Mouse (Mus musculus) lung, embryonic 14.5 days (tissue): ENCODE measurements around the gene Gabarap. TPM values are rescaled to one million over a fixed set of nuclear protein-coding genes. Genes with fewer than 3 reads are reported as not detected.

Experiments
- ATAC-seq: fragments of 200-750 bp; cut with Nextera tagmentation; 2 replicates; pipeline ENCODE4 v1.8.0; 2017; ENCODE audit warnings: mild to moderate bottlenecking, moderate TSS enrichment, moderate library complexity; ENCODE audit not compliant: insufficient read depth
- DNase-seq: peaks from one replicate; pipeline ENCODE4 v3.0.0-alpha.2; 2015
- H3K27ac ChIP-seq: fragments of 300-500 bp; sonication (generic); 2 replicates; pipeline ENCODE4 v1.5.1; 2014; ENCODE audit warnings: low read depth, mild to moderate bottlenecking, moderate library complexity
- H3K27me3 ChIP-seq: fragments of 300-500 bp; sonication (generic); 2 replicates; pipeline ENCODE4 v1.6.1; 2014; ENCODE audit warnings: low read length, control low read depth; ENCODE audit not compliant: insufficient read depth
- H3K36me3 ChIP-seq: fragments of 300-500 bp; sonication (generic); 2 replicates; pipeline ENCODE4 v1.6.1; 2014; ENCODE audit warnings: control low read depth; ENCODE audit not compliant: insufficient read depth
- H3K4me1 ChIP-seq: fragments of 300-500 bp; sonication (generic); 2 replicates; pipeline ENCODE4 v1.6.1; 2014; ENCODE audit warnings: antibody characterized with exemption, control low read depth; ENCODE audit not compliant: insufficient read depth
- H3K4me2 ChIP-seq: fragments of 300-500 bp; sonication (generic); 2 replicates; pipeline ENCODE4 v1.6.1; 2014; ENCODE audit warnings: mild to moderate bottlenecking
- H3K4me3 ChIP-seq: fragments of 300-500 bp; sonication (generic); 2 replicates; pipeline ENCODE4 v1.5.1; 2014; ENCODE audit warnings: low read depth, low read length
- H3K9ac ChIP-seq: fragments of 300-500 bp; sonication (generic); 2 replicates; pipeline ENCODE4 v1.6.1; 2014
- H3K9me3 ChIP-seq: fragments of 300-500 bp; sonication (generic); 2 replicates; pipeline ENCODE4 v1.6.1; 2016; ENCODE audit warnings: low read depth, low read length, control low read depth
- CTCF ChIP-seq: IDR thresholded peaks from 2 replicates; pipeline ENCODE4 v1.5.1; 2016; ENCODE audit warnings: antibody characterized with exemption, low read depth
- WGBS: fragments of 180-500 bp; shearing (Covaris S2); extraction: QIAGEN DNeasy Blood & Tissue Kit; methylation state at CpG from one replicate; pipeline ENCODE4 v1.1.7; 2014; 5-methylcytosine and 5-hydroxymethylcytosine counted together
- polyA plus RNA-seq: library from polyadenylated mRNA; unstranded; fragments of >200 nt; fragmentation: Nextera tagmentation; extraction: Ambion mirVana; gene quantifications from 2 replicates; pipeline ENCODE4 v1.2.1, GENCODE M21; 2014

Gene Gabarap
- polyA plus RNA-seq, 1 experiment from 2014 or later, result 444 TPM

GRCm38 (mm10) chr11:69982877-69983276 lies 8.1 kb upstream of the Gabarap start:
- peak overlapping the region; percentile 98 for H3K9ac ChIP-seq

DNA sequence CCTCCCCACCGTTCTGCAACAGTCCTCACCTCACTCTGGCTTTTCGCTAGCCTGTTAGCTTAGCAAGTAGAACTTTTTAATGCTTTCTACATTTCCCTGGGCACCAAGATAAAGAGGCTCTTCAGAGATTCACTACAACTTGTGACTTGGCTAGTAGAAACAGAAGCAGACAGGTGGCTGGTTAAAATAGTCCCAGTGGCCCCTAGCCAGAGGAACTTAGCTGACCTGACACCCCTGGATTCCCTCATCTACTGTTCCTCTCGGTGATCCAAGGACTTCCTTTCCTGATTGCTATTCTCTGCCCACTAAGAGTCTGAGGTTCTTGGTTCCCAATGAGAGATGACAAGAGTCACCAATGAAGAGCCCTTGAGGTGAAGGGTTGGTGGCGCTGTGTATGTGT lies 7.6 kb upstream of the Gabarap start:
- Histone ChIP-seq H3K27ac (no peak overlapping the region), H3K9me3 (no peaks in the 10 kb centered on the region), H3K4me2 (peak overlapping the region; percentile 67), H3K36me3 (peaks cover 49% of the 10 kb centered on the region), H3K27me3 (no peaks in the 10 kb centered on the region), H3K4me1 (peaks cover 11% of the 10 kb centered on the region; the same call in 1 of the 2 replicates), H3K9ac (peak overlapping the region; percentile 98), H3K4me3 (0 out of 2 replicates have a peak overlapping the region, but pooled peaks have one; percentile 100)
- ATAC-seq, result no peak
- TF ChIP-seq CTCF, result no peak
- WGBS, result 73% methylated on average over 4 of the region's 4 CpGs
- no peak for DNase-seq

More at GRCm38 (mm10) chr11:69982877-69983276, 8.1 kb upstream of the Gabarap start:
- DNase-seq (no peak), ATAC-seq (no peak)
- TF ChIP-seq CTCF, result no peak
- Histone ChIP-seq H3K9me3 (no peaks in the 10 kb centered on the region), H3K27ac (no peak overlapping the region), H3K27me3 (no peaks in the 10 kb centered on the region), H3K4me1 (peaks cover 11% of the 10 kb centered on the region; the same call in 1 of the 2 replicates), H3K4me3 (peak overlapping the region; percentile 100), H3K36me3 (peaks cover 49% of the 10 kb centered on the region), H3K4me2 (peak overlapping the region; percentile 67)
- WGBS, result 20% methylated on average over 5 of the region's 5 CpGs

DNA sequence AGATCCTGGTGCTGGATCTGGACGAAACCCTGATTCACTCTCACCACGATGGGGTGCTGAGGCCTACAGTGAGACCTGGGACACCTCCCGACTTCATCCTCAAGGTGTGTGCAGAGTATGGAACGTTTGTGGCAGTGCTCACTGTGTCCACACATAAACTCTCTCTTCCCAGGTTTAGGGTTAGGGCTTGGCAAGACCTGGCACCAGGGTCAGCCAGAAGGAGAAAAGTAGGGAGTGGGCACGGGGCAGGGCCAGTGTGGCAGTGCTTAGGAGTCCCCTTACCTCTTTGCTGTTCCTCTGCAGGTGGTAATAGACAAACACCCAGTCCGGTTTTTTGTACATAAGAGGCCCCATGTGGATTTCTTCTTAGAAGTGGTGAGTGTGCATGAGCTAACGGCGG lies 6.5 kb upstream of the Gabarap start:
- H3K4me2 ChIP-seq, result no peak overlapping the region
- ATAC-seq, result no peak
- H3K36me3 ChIP-seq, result peaks cover 56% of the 10 kb centered on the region
- DNase-seq, result no peak
- WGBS, result 90% methylated on average over 8 of the region's 8 CpGs
- H3K4me1 ChIP-seq, result peaks cover 11% of the 10 kb centered on the region; the same call in 1 of the 2 replicates
- no peak overlapping the region for H3K9ac ChIP-seq
- H3K9me3 ChIP-seq, result no peaks in the 10 kb centered on the region
- H3K27ac ChIP-seq, result no peak overlapping the region
- H3K4me3 ChIP-seq, result no peak overlapping the region
- H3K27me3 ChIP-seq, result no peaks in the 10 kb centered on the region
- no peak for TF ChIP-seq CTCF

DNA sequence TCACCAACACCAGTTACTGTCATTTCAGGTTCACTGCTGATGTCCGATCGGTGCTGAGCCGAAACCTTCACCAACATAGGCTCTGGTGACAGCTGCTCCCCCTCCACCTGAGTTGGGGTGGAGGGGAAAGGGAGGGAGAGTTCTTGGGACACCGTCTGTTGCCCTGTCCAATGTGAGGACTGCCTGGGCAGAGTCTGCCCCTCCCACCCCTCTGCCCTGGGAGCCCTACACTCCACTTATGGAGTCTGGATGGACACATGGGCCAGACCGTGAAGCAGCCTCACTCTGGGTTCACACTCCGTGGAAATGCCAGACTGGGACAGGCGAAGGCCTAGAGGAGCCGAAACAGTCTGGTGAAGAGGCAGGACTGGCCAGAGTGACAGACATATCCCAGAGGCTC lies 994 bp upstream of the Gabarap start:
- Histone ChIP-seq H3K9ac (no peak overlapping the region), H3K4me1 (peaks cover 8% of the 10 kb centered on the region; the same call in 1 of the 2 replicates), H3K4me2 (no peak overlapping the region), H3K36me3 (peaks cover 68% of the 10 kb centered on the region), H3K9me3 (no peaks in the 10 kb centered on the region), H3K4me3 (no peak overlapping the region), H3K27ac (peak overlapping the region; percentile 90), H3K27me3 (no peaks in the 10 kb centered on the region)
- no peak for TF ChIP-seq CTCF
- 83% methylated on average over 8 of the region's 8 CpGs for WGBS
- DNase-seq (no peak), ATAC-seq (no peak)

- WGBS, result under 1% methylated on average over 15 of the region's 15 CpGs
- Histone ChIP-seq H3K27ac (peak overlapping the region; percentile 90), H3K27me3 (no peaks in the 10 kb centered on the region), H3K9ac (peak overlapping the region; percentile 92), H3K9me3 (no peaks in the 10 kb centered on the region), H3K4me3 (peak overlapping the region; percentile 77), H3K4me1 (peaks cover 8% of the 10 kb centered on the region; the same call in 1 of the 2 replicates), H3K4me2 (peak overlapping the region; percentile 91), H3K36me3 (peaks cover 52% of the 10 kb centered on the region)
- TF ChIP-seq CTCF, result no peak
- DNase-seq, result no peak
- 0 out of 2 replicates have a peak, but pooled peaks have one; percentile 2 for ATAC-seq
These were observed 768 bp downstream of the Gabarap start for GRCm38 (mm10) chr11:69991711-69992110.

DNA sequence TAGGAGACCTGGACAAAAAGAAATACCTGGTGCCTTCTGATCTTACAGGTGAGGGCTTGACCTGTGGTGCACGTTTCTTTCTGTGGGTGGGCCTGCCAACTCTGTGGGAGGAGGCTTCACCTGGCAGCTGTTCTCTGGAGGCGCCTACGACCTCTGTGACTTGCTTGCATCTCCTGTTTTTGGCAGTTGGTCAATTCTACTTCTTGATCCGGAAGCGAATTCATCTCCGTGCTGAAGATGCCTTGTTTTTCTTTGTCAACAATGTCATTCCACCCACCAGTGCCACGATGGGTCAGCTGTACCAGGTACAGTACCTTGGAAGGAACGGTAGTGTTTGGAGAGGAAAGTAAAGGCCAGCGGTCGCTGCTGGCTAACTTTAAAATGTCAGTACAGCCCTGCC lies 1.5 kb downstream of the Gabarap start:
- no peaks in the 10 kb centered on the region for H3K9me3 ChIP-seq
- H3K4me2 ChIP-seq, result peak overlapping the region; percentile 91
- ATAC-seq (no peak), DNase-seq (no peak)
- peak overlapping the region; percentile 92 for H3K9ac ChIP-seq
- no peak for TF ChIP-seq CTCF
- H3K4me3 ChIP-seq, result peak overlapping the region; percentile 77
- no peaks in the 10 kb centered on the region for H3K27me3 ChIP-seq
- H3K27ac ChIP-seq, result no peak overlapping the region
- H3K4me1 ChIP-seq, result peaks cover 8% of the 10 kb centered on the region
- 79% methylated on average over 10 of the region's 10 CpGs for WGBS
- peaks cover 45% of the 10 kb centered on the region for H3K36me3 ChIP-seq

GRCm38 (mm10) chr11:69992932-69993331 lies 2.0 kb downstream of the Gabarap start:
- H3K9ac ChIP-seq, result no peak overlapping the region
- peak overlapping the region; percentile 91 for H3K4me2 ChIP-seq
- H3K36me3 ChIP-seq, result peaks cover 44% of the 10 kb centered on the region
- H3K27me3 ChIP-seq, result no peaks in the 10 kb centered on the region
- ATAC-seq (no peak), DNase-seq (no peak)
- H3K27ac ChIP-seq, result no peak overlapping the region
- H3K9me3 ChIP-seq, result no peaks in the 10 kb centered on the region
- peak overlapping the region; percentile 77; the same call in 1 of the 2 replicates for H3K4me3 ChIP-seq
- peaks cover 12% of the 10 kb centered on the region for H3K4me1 ChIP-seq
- no peak for TF ChIP-seq CTCF
- WGBS, result 77% methylated on average over 3 of the region's 3 CpGs
